Mouse (Mus musculus) kidney, embryonic 14.5 days (tissue): ENCODE measurements around the gene Slc12a8. TPM values are rescaled to one million over a fixed set of nuclear protein-coding genes. Genes with fewer than 3 reads are reported as not detected.

Source experiments
- ATAC-seq: fragments of 200-750 bp; cut with Nextera tagmentation; 2 replicates; pipeline ENCODE4 v1.8.0; 2017; ENCODE audit warnings: moderate number of reproducible peaks, mild to moderate bottlenecking, moderate TSS enrichment, moderate library complexity; ENCODE audit not compliant: low FRiP score, low TSS enrichment
- H3K27ac ChIP-seq: fragments of 300-500 bp; sonication (generic); 2 replicates; pipeline ENCODE4 v1.5.1; 2014; ENCODE audit warnings: low read depth, mild to moderate bottlenecking, low read length, moderate library complexity, mixed read lengths
- H3K27me3 ChIP-seq: fragments of 300-500 bp; sonication (generic); 2 replicates; pipeline ENCODE4 v1.6.1; 2014; ENCODE audit warnings: mild to moderate bottlenecking, low read length; ENCODE audit not compliant: control insufficient read depth, insufficient read depth
- H3K36me3 ChIP-seq: fragments of 300-500 bp; sonication (generic); 2 replicates; pipeline ENCODE4 v1.6.1; 2014; ENCODE audit warnings: low read length, mixed read lengths; ENCODE audit not compliant: control insufficient read depth, insufficient read depth
- H3K4me1 ChIP-seq: fragments of 300-500 bp; sonication (generic); 2 replicates; pipeline ENCODE4 v1.6.1; 2014; ENCODE audit warnings: low read length, mixed read lengths; ENCODE audit not compliant: control insufficient read depth, insufficient read depth
- H3K4me2 ChIP-seq: fragments of 300-500 bp; sonication (generic); replicated peaks from 2 replicates; pipeline ENCODE4 v1.6.1; 2014; ENCODE audit warnings: low read depth, mild to moderate bottlenecking, low read length
- H3K4me3 ChIP-seq: fragments of 300-500 bp; sonication (generic); 2 replicates; pipeline ENCODE4 v1.5.1; 2014; ENCODE audit warnings: mild to moderate bottlenecking, low read length
- H3K9ac ChIP-seq: fragments of 300-500 bp; sonication (generic); 2 replicates; pipeline ENCODE4 v1.6.1; 2014; ENCODE audit warnings: low read depth, mild to moderate bottlenecking, low read length, moderate library complexity
- H3K9me3 ChIP-seq: fragments of 300-500 bp; sonication (generic); 2 replicates; pipeline ENCODE4 v1.6.1; 2016; ENCODE audit warnings: low read length; ENCODE audit not compliant: control insufficient read depth
- WGBS: fragments of 180-500 bp; shearing (Covaris S2); extraction: QIAGEN DNeasy Blood & Tissue Kit; methylation state at CpG from one replicate; pipeline ENCODE4 v1.1.7; 2014; 5-methylcytosine and 5-hydroxymethylcytosine counted together
- polyA plus RNA-seq: library from polyadenylated mRNA; unstranded; fragments of >200 nt; fragmentation: Nextera tagmentation; extraction: Ambion mirVana; gene quantifications from 2 replicates; pipeline ENCODE4 v1.2.1, GENCODE M21; 2014

Slc12a8 gene
- polyA plus RNA-seq, 1 experiment from 2014 or later: 1.2 TPM

DNA sequence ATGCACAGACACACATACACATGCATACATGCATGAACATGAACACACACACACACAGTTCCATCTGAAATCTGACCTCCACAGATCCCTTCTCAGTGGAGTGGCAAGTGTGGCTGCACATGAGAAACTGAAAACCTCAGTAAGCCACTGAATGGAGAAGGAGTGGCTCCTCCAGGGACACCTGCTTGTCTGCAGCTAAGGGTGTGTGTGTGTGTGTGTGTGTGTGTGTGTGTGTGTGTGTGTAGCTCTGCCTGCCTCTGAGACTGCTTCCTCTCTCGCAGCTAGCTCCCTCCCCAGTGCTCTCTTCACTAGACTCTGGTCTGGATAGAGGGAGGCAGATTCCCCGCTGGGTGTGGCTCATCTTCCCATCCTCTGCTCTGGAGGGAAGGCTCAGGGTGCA lies 92.4 kb downstream of the Slc12a8 start:
- Histone ChIP-seq H3K4me1 (no peaks in the 10 kb centered on the region), H3K36me3 (no peaks in the 10 kb centered on the region), H3K4me2 (no peak overlapping the region), H3K9me3 (no peaks in the 10 kb centered on the region), H3K27me3 (no peaks in the 10 kb centered on the region), H3K27ac (no peak overlapping the region), H3K4me3 (no peak overlapping the region), H3K9ac (no peak overlapping the region)
- WGBS: 82% methylated on average over 2 of the region's 2 CpGs
- no peak for ATAC-seq

GRCm38 (mm10) chr16:33610466-33610865 lies 93.3 kb downstream of the Slc12a8 start:
- H3K9me3 ChIP-seq: no peaks in the 10 kb centered on the region
- H3K27me3 ChIP-seq: no peaks in the 10 kb centered on the region
- WGBS: 87% methylated on average over 7 of the region's 7 CpGs
- H3K36me3 ChIP-seq: no peaks in the 10 kb centered on the region
- H3K9ac ChIP-seq: no peak overlapping the region
- no peak overlapping the region for H3K4me3 ChIP-seq
- no peak overlapping the region for H3K4me2 ChIP-seq
- no peak overlapping the region for H3K27ac ChIP-seq
- no peaks in the 10 kb centered on the region for H3K4me1 ChIP-seq
- no peak for ATAC-seq

- no peak overlapping the region for H3K4me2 ChIP-seq
- H3K27me3 ChIP-seq: no peaks in the 10 kb centered on the region
- no peaks in the 10 kb centered on the region for H3K4me1 ChIP-seq
- H3K36me3 ChIP-seq: no peaks in the 10 kb centered on the region
- no peaks in the 10 kb centered on the region for H3K9me3 ChIP-seq
- H3K4me3 ChIP-seq: no peak overlapping the region
- no peak overlapping the region for H3K27ac ChIP-seq
- no peak for ATAC-seq
- H3K9ac ChIP-seq: no peak overlapping the region
- WGBS: 86% methylated on average over 8 of the region's 8 CpGs
These were observed 94.2 kb downstream of the Slc12a8 start for GRCm38 (mm10) chr16:33611291-33611690.

- no peaks in the 10 kb centered on the region for H3K4me1 ChIP-seq
- H3K4me2 ChIP-seq: no peak overlapping the region
- no peak for ATAC-seq
- no peaks in the 10 kb centered on the region for H3K36me3 ChIP-seq
- 89% methylated on average over 6 of the region's 6 CpGs for WGBS
- no peak overlapping the region for H3K9ac ChIP-seq
- H3K9me3 ChIP-seq: no peaks in the 10 kb centered on the region
- H3K27me3 ChIP-seq: no peaks in the 10 kb centered on the region
- no peak overlapping the region for H3K27ac ChIP-seq
- no peak overlapping the region for H3K4me3 ChIP-seq
These were observed 95.1 kb downstream of the Slc12a8 start for GRCm38 (mm10) chr16:33612056-33612770.

DNA sequence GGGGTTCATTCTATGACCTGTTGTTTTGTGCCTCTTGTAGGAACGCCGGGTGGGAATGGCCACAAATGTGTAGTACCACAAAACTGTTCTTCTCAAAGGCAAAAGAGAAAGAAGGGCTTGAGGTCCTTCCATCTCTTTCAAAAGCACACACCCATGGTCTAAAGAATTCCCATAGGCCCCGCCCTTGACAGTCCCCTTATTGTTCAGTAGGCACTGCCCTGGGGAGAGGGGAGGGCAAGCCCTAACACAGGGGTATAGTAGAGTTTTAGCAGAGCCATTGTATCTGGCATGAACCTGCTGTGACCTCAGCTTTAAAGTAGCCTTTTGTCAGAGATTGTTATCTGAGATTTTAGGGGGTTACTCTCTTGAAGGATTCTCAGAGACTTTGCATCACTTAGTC lies 98.9 kb downstream of the Slc12a8 start:
- no peak overlapping the region for H3K9ac ChIP-seq
- WGBS: 94% methylated on average over 3 of the region's 3 CpGs
- no peaks in the 10 kb centered on the region for H3K27me3 ChIP-seq
- 0 out of 2 replicates have a peak, but pooled peaks cover 2% of the 10 kb centered on the region for H3K9me3 ChIP-seq
- no peaks in the 10 kb centered on the region for H3K36me3 ChIP-seq
- H3K4me3 ChIP-seq: no peak overlapping the region
- H3K4me1 ChIP-seq: no peaks in the 10 kb centered on the region
- no peak overlapping the region for H3K4me2 ChIP-seq
- ATAC-seq: no peak
- no peak overlapping the region for H3K27ac ChIP-seq

DNA sequence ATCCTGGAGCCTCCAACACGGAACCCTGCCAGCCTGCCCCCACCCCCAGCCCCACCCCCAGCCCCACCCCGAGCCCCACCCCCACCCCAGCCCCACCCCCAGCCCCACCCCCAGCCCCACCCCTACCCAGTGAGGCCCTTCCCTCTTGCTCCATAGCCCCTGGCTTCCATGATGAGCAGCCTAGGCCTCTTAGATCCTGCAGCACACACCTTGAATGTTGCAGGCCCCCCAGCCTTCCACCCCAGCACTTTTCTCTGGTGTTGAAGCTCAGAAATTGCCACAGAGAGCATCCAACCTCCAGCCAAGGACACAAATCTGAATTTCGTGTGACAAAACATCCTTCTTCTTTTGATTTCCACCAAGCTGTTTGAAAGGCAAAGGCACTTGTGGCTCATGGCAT lies 104.7 kb downstream of the Slc12a8 start:
- no peak overlapping the region for H3K9ac ChIP-seq
- ATAC-seq: no peak
- no peak overlapping the region for H3K27ac ChIP-seq
- H3K4me2 ChIP-seq: no peak overlapping the region
- H3K4me3 ChIP-seq: no peak overlapping the region
- H3K9me3 ChIP-seq: 0 out of 2 replicates have a peak, but pooled peaks cover 2% of the 10 kb centered on the region
- WGBS: 51% methylated on average over 3 of the region's 3 CpGs
- H3K27me3 ChIP-seq: no peaks in the 10 kb centered on the region
- H3K36me3 ChIP-seq: no peaks in the 10 kb centered on the region
- H3K4me1 ChIP-seq: no peaks in the 10 kb centered on the region

DNA sequence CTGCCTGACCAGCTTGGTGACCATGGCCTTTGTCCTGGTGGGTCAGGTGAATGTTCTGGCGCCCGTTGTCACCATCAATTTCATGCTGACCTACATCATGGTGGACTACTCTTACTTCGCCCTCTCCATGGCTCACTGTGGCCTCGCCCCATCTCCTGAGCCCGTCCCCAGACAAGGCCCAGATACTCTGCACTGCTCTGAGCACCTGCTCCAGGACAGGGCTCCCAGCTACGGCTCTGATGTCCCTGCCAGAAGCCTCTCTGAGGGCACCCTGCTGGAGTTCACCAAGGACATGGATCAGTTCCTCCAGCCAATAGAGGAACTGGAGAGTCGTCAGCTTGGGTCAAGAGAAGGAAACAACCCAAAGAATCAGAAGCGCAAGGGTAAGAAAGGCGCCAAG lies 107.5 kb downstream of the Slc12a8 start:
- no peak overlapping the region for H3K9ac ChIP-seq
- no peaks in the 10 kb centered on the region for H3K4me1 ChIP-seq
- no peak overlapping the region for H3K4me2 ChIP-seq
- no peaks in the 10 kb centered on the region for H3K27me3 ChIP-seq
- H3K27ac ChIP-seq: no peak overlapping the region
- H3K36me3 ChIP-seq: no peaks in the 10 kb centered on the region
- no peak for ATAC-seq
- 91% methylated on average over 9 of the region's 9 CpGs for WGBS
- H3K9me3 ChIP-seq: 0 out of 2 replicates have a peak, but pooled peaks cover 2% of the 10 kb centered on the region
- no peak overlapping the region for H3K4me3 ChIP-seq

- 78% methylated on average over 5 of the region's 5 CpGs for WGBS
- no peak for ATAC-seq
- no peaks in the 10 kb centered on the region for H3K36me3 ChIP-seq
- no peaks in the 10 kb centered on the region for H3K9me3 ChIP-seq
- no peak overlapping the region for H3K4me3 ChIP-seq
- no peak overlapping the region for H3K9ac ChIP-seq
- H3K4me2 ChIP-seq: no peak overlapping the region
- no peaks in the 10 kb centered on the region for H3K27me3 ChIP-seq
- H3K4me1 ChIP-seq: no peaks in the 10 kb centered on the region
- no peak overlapping the region for H3K27ac ChIP-seq
These were observed 112.4 kb downstream of the Slc12a8 start for GRCm38 (mm10) chr16:33629539-33629938.

DNA sequence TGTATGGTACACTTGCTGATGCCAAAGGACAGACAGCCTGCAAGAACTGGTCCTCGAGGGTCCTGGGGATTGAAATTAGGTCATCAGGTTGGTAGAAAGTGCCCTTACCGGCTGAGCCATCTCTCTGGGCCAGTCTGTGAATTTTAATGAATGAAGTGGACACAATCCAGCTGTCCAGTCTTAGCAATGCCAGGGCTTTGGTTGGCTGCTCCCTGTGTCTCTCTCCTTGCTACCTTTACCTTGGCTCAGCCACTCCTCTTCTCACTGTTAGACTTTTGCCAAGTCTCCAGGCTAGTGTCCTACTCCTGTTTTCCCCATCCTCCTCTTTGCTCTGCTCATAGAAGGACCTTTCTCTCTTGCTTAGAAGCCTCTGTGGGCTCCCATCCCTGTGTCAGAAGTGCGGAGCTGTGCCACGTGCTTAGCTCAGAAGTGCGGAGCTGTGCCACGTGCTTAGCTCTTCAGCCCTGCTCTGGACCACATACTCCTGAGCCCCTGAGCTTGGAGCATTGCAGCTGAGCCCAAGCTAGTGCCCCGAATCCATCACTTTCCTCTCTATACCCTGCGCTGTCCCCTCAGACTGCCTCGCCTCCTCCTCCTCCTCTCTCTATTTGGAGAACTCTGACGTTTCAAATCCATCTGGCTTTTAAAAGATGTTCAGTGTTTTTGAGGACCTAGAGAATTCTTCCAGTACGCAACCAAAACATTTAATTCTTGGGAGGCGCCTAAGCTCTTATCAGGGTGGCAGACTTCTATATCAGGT lies 118.9 kb downstream of the Slc12a8 start:
- H3K27ac ChIP-seq: no peak overlapping the region
- H3K4me1 ChIP-seq: no peaks in the 10 kb centered on the region
- no peaks in the 10 kb centered on the region for H3K27me3 ChIP-seq
- no peak overlapping the region for H3K9ac ChIP-seq
- 82% methylated on average over 12 of the region's 12 CpGs for WGBS
- no peak overlapping the region for H3K4me2 ChIP-seq
- no peak overlapping the region for H3K4me3 ChIP-seq
- H3K36me3 ChIP-seq: no peaks in the 10 kb centered on the region
- H3K9me3 ChIP-seq: no peaks in the 10 kb centered on the region
- ATAC-seq: no peak
